Mouse (Mus musculus) gastrocnemius, postnatal 36 days (tissue): ENCODE data around the gene Akr1b7. TPM values are rescaled to one million over a fixed set of nuclear protein-coding genes. Genes with fewer than 3 reads are reported as not detected.

ENCODE experiments used
- DNase-seq, 2 experiments: peaks; one replicate each; pipeline ENCODE4 v3.0.0; 2022
- intact Hi-C: fragments of 180-260 bp; cut with DNase I; formaldehyde crosslinking; loops from one replicate; pipeline ENCODE4 v1.15.1; 2025
- total RNA-seq, 2 experiments: library from RNA; stranded (reverse); gene quantifications; 2 replicates each; pipeline ENCODE4 v1.2.3; 2021

Akr1b7 gene
- total RNA-seq, 2 experiments from 2014 or later, result not detected

GRCm38 (mm10) chr6:34416521-34416920, 4.4 kb downstream of the Akr1b7 start:
- intact Hi-C loops, result no loop called here

GRCm38 (mm10) chr6:34419071-34419470, 6.9 kb downstream of the Akr1b7 start:
- intact Hi-C loops, result no loop called here
- DNase-seq, result no peak

More at GRCm38 (mm10) chr6:34416521-34416920, 4.4 kb downstream of the Akr1b7 start:
- no peak for DNase-seq

GRCm38 (mm10) chr6:34439006-34439405, 26.9 kb downstream of the Akr1b7 start:
- DNase-seq, result no peak
- intact Hi-C loops, result no loop called here

- no peak for DNase-seq
- intact Hi-C loops, result loop anchor here (10.0 kb wide), 1 partner anchor 47 kb away; no protein-coding TSS in a partner anchor
These were observed 29.6 kb downstream of the Akr1b7 start for GRCm38 (mm10) chr6:34441556-34442257.

- intact Hi-C loops, result loop anchor here (10.0 kb wide), 1 partner anchor 49 kb away; no protein-coding TSS in a partner anchor
These were observed 31.7 kb downstream of the Akr1b7 start for GRCm38 (mm10) chr6:34443791-34444190.

GRCm38 (mm10) chr6:34447961-34448360, 35.8 kb downstream of the Akr1b7 start:
- intact Hi-C loops, result loop anchor here (5.0 to 10.0 kb wide), 2 partner anchors 53 to 156 kb away; no protein-coding TSS in a partner anchor
- peak; percentile 29 to 63 for DNase-seq

More at GRCm38 (mm10) chr6:34443791-34444190, 31.7 kb downstream of the Akr1b7 start:
- no peak for DNase-seq

- intact Hi-C loops, result loop anchor here (5.0 to 10.0 kb wide), 2 partner anchors 54 to 156 kb away; no protein-coding TSS in a partner anchor
These were observed 36.6 kb downstream of the Akr1b7 start for GRCm38 (mm10) chr6:34448696-34449095.

GRCm38 (mm10) chr6:34452963-34453770, 41.0 kb downstream of the Akr1b7 start:
- intact Hi-C loops, result no loop called here
- no peak for DNase-seq

More at GRCm38 (mm10) chr6:34448696-34449095, 36.6 kb downstream of the Akr1b7 start:
- DNase-seq, result no peak

GRCm38 (mm10) chr6:34459456-34459855, 47.3 kb downstream of the Akr1b7 start:
- intact Hi-C loops, result no loop called here

GRCm38 (mm10) chr6:34460651-34461050, 48.5 kb downstream of the Akr1b7 start:
- no peak for DNase-seq
- intact Hi-C loops, result no loop called here

More at GRCm38 (mm10) chr6:34459456-34459855, 47.3 kb downstream of the Akr1b7 start:
- DNase-seq, result no peak

- no peak for DNase-seq
- intact Hi-C loops, result no loop called here
These were observed 51.4 kb downstream of the Akr1b7 start for GRCm38 (mm10) chr6:34463582-34463981.

- intact Hi-C loops, result no loop called here
These were observed 59.4 kb downstream of the Akr1b7 start for GRCm38 (mm10) chr6:34471434-34472110.

More at GRCm38 (mm10) chr6:34471434-34472110, 59.4 kb downstream of the Akr1b7 start:
- no peak for DNase-seq

Other genes with a start within 250 kb of the Akr1b7 start
- 1 to 10 TPM; 5.6 to 5.8 TPM for gene Slc35b4, start 235.2 kb upstream of the Akr1b7 start, total RNA-seq
- gene Akr1b3, start 94.9 kb upstream of the Akr1b7 start, total RNA-seq, result 100 to 1,000 TPM; 152 to 165 TPM
- 1 to 10 TPM; 1.7 to 2.2 TPM for gene Akr1b8, start 58.2 kb upstream of the Akr1b7 start, total RNA-seq
- gene Akr1b10, start 28.1 kb upstream of the Akr1b7 start, total RNA-seq, result 10 to 100 TPM; 52.6 to 56.5 TPM
- gene Bpgm, start 63.9 kb downstream of the Akr1b7 start, total RNA-seq, result 10 to 100 TPM; 87.5 to 92.0 TPM
- 10 to 100 TPM; 25.8 to 26.6 TPM for gene Cald1, start 186.2 kb downstream of the Akr1b7 start, total RNA-seq